Mouse (Mus musculus) cerebellum, postnatal 14 days (tissue): Measurements from ENCODE around the gene Pygo1.

Experiments used
- DNase-seq, 2 experiments: peaks; one replicate each; pipeline ENCODE4 v3.0.0; 2021; ENCODE audit warnings: mixed read lengths in 2 of 2

Gene Pygo1

DNA sequence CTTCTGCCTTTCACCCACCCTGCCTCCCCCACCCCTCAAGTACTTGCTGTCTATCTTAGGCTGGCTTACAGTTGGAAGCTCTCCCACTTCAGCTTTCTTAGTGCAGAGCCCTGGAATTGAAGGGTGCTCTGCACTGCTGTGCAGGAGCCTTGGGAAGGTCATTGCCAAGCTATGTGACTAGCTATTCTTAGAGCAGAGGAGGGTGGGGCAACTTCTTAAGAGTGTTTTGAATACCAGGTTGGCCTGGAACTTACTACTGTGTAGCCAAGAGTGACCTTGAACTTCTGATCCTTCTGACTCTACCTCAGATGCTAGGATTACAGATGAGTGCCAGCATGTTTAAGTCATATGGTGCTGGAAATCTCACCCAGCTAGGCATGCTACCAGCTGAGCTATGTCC is 70.7 kb downstream of the Pygo1 start:
- DNase-seq: no peak

DNA sequence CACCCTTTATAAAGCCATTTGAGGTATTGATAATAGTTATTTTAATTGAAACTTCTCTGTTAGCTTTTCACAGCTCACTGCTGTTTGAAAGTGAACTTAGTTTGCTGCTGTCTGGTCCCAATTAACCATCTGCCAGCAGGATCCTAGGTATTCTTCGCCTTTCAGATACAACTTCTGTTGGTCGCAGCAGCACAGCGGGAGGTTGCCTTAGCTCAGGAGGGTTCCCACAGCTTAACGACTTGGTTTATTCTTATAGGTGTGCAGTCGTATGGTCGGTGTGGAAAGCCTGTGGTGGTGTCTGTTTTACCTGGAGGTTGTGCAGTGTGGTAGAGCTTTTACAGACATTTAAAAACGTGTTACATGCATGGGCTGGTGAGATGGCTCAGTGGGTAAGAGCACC is 71.4 kb downstream of the Pygo1 start:
- no peak for DNase-seq

DNA sequence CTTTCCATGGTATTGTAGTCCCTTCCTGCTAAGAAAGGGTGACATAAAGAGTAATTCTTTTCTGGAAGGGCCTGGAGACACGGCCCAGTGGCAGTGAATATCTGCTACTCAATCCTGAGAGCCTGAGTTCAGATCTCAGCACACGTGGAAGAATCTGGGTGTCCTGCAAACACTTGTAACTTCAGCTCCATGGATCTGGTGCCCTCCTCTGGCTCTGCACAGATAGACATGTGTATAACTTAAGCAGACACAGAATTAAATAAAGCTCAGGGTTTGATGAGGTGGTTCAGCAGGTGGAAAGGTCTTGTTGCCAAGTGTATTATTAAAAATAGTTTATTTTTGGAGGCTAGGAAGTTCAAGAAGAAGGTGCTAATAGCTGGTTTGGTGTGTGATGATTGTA is 75.0 kb downstream of the Pygo1 start:
- no peak for DNase-seq

DNA sequence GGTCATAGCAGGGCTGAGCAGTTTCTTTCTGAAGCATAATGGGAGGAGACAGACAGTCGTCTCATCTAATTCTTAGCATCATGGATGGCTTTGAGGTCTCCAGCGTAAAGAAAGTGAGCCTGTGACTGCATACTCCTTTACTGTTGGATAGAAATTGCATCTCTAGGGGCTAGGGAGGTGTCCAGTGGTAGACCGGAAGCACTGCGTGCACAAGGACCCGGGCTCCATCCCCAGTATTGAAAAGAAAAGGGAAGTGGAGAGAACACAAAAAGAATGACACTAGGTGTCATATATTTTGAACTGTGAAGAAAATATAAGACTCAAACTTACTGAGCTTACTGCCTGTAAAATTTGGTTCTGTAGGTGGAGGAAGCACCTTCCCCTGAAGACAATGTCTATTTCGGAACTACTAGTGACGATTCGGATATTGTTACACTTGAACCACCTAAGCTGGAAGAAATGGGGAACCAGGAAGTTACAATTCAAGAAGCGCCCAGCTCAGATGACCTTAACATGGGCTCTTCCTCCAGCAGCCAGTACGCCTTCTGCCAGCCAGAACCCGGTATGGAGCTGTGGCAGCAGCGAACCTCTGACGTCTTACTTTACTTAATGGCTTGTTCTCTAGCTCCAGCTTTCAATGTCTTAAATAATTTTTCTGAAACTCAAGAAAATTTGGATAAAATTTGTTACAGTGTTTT is 76.0 kb downstream of the Pygo1 start:
- no peak for DNase-seq
